Mouse (Mus musculus) megakaryocyte, embryonic 14.5 days (primary cell): ENCODE measurements around the gene Ctnnbl1. TPM values are rescaled to one million over a fixed set of nuclear protein-coding genes. Genes with fewer than 3 reads are reported as not detected.

Experiments
- H3K27me3 ChIP-seq: replicated peaks from 2 replicates; pipeline ENCODE3; 2012; ENCODE audit warnings: inconsistent platforms
- H3K36me3 ChIP-seq: replicated peaks from 2 replicates; pipeline ENCODE3; 2012; ENCODE audit warnings: low read length, inconsistent platforms, mixed read lengths
- H3K4me1 ChIP-seq: 2 replicates; pipeline ENCODE4 v1.6.1; 2012; ENCODE audit warnings: inconsistent platforms
- H3K4me3 ChIP-seq: replicated peaks from 2 replicates; pipeline ENCODE3; 2012; ENCODE audit warnings: moderate library complexity, mild to moderate bottlenecking, inconsistent platforms
- H3K9me3 ChIP-seq: 2 replicates; pipeline ENCODE4 v1.6.1; 2012; ENCODE audit warnings: inconsistent platforms
- FLI1 ChIP-seq: IDR thresholded peaks from 2 replicates; pipeline ENCODE4 v1.6.1; 2012; ENCODE audit warnings: low read length, inconsistent platforms, mixed read lengths
- GATA1 ChIP-seq: IDR thresholded peaks from 3 replicates; pipeline ENCODE4 v1.6.1; 2012; ENCODE audit warnings: mixed read lengths, low read length, inconsistent platforms, borderline replicate concordance
- polyA plus RNA-seq: library from polyadenylated mRNA; stranded (reverse); fragments of >175 nt; gene quantifications from 2 replicates; pipeline ENCODE4 v1.2.3, GENCODE M21; 2012; ENCODE audit warnings: low replicate concordance; ENCODE audit not compliant: insufficient read depth

The Ctnnbl1 gene
- polyA plus RNA-seq, 1 experiment, result 11.9 TPM

DNA sequence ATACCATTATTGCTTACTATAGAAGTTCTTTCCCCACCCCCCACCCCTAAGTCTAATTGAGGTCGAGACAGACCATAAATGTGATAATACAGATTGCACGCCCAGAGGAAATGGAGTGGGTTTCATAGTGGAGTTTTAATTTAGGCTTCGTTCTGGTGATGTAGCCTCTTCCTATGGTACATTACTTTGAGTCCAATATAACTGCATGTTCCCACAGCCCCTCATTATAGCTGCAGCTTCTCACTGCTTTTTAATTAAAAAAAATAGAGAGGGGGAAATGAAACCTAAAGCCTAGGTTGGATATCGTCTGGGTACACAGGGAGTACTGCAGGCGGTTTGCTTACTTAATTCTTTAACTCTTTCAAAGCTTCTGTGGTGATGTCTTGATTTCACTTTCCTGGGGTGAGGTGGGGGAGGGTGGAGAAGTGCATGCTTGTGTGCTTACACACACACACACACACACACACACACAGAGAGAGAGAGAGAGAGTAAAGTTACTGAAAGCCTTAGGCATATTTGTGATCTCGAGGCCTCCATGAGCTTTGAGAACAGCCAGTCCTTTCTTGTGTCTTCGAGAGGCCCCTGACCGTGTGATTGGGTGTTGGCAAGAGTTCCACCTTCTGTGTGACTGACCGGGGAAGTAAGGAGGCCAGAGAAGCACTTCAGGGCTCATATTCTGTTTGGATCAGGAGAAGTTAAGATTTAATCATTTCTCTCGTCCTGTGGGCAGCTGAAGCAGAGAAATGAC is 31.7 kb downstream of the Ctnnbl1 start:
- no peak for TF ChIP-seq FLI1
- no peak for TF ChIP-seq GATA1
- Histone ChIP-seq H3K9me3 (no peaks in the 10 kb centered on the region), H3K36me3 (peaks cover 8% of the 10 kb centered on the region), H3K4me1 (peaks cover 46% of the 10 kb centered on the region), H3K27me3 (no peaks in the 10 kb centered on the region), H3K4me3 (no peak overlapping the region)

DNA sequence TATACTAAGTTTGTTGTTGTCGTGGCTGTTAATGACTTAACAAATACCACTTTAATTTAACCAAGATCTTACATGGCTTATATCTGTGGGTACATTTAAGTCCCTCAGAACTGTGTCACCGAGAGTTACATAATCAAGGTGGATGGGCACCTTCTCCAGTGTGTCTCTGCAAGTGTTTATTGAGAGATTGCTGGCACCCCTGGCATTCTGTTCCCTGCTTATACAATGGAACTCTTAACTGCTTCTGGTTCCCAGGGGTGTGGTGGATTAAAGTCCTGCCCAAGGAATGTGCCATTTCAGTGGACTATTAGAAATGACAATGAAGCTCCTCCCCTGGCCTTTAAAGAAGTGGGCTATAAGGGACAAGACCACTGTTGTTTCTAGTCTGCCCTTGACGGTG is 33.6 kb downstream of the Ctnnbl1 start:
- TF ChIP-seq GATA1 (no peak), FLI1 (no peak)
- H3K4me1 ChIP-seq, result peaks cover 42% of the 10 kb centered on the region
- no peaks in the 10 kb centered on the region for H3K9me3 ChIP-seq
- no peaks in the 10 kb centered on the region for H3K27me3 ChIP-seq
- peaks cover 21% of the 10 kb centered on the region for H3K36me3 ChIP-seq
- H3K4me3 ChIP-seq, result no peak overlapping the region

- no peak for TF ChIP-seq FLI1
- TF ChIP-seq GATA1, result no peak
- H3K27me3 ChIP-seq, result no peaks in the 10 kb centered on the region
- H3K9me3 ChIP-seq, result no peaks in the 10 kb centered on the region
- H3K36me3 ChIP-seq, result peaks cover 49% of the 10 kb centered on the region
- no peak overlapping the region for H3K4me3 ChIP-seq
- peaks cover 29% of the 10 kb centered on the region for H3K4me1 ChIP-seq
These were observed 36.5 kb downstream of the Ctnnbl1 start for GRCm38 (mm10) chr2:157773661-157774060.

GRCm38 (mm10) chr2:157775957-157776356 is 38.8 kb downstream of the Ctnnbl1 start:
- Histone ChIP-seq H3K9me3 (no peaks in the 10 kb centered on the region), H3K36me3 (peaks cover 69% of the 10 kb centered on the region), H3K4me3 (no peak overlapping the region), H3K27me3 (no peaks in the 10 kb centered on the region), H3K4me1 (peaks cover 21% of the 10 kb centered on the region; the same call in 1 of the 2 replicates)
- no peak for TF ChIP-seq GATA1
- no peak for TF ChIP-seq FLI1

GRCm38 (mm10) chr2:157780956-157781355 is 43.8 kb downstream of the Ctnnbl1 start:
- H3K36me3 ChIP-seq, result peaks cover 94% of the 10 kb centered on the region
- TF ChIP-seq GATA1, result no peak
- TF ChIP-seq FLI1, result no peak
- H3K4me1 ChIP-seq, result no peaks in the 10 kb centered on the region
- no peaks in the 10 kb centered on the region for H3K27me3 ChIP-seq
- peak overlapping the region; percentile 29 for H3K4me3 ChIP-seq
- no peaks in the 10 kb centered on the region for H3K9me3 ChIP-seq

DNA sequence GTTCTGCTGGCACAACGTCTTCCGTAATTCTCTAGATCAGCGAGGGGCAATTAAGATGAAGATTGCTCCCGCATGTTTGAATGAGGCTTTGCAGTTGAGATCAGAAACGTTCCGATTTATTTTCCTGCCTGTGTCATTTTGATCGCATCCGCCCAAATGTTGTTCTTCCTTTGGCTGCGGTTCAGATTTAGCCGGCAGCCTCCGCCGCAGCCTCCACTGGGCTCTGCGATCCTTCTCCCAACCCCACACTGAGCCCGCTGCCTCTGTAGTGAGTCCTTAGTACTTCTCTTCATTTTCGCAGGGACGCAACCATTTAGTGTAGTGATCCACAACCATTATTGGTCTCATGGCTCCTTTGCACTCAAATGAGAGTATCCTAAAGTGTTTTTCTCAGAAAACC is 46.0 kb downstream of the Ctnnbl1 start:
- H3K4me3 ChIP-seq, result no peak overlapping the region
- H3K27me3 ChIP-seq, result no peaks in the 10 kb centered on the region
- H3K9me3 ChIP-seq, result no peaks in the 10 kb centered on the region
- peaks cover 87% of the 10 kb centered on the region for H3K36me3 ChIP-seq
- TF ChIP-seq FLI1 (no peak), GATA1 (no peak)
- H3K4me1 ChIP-seq, result no peaks in the 10 kb centered on the region

DNA sequence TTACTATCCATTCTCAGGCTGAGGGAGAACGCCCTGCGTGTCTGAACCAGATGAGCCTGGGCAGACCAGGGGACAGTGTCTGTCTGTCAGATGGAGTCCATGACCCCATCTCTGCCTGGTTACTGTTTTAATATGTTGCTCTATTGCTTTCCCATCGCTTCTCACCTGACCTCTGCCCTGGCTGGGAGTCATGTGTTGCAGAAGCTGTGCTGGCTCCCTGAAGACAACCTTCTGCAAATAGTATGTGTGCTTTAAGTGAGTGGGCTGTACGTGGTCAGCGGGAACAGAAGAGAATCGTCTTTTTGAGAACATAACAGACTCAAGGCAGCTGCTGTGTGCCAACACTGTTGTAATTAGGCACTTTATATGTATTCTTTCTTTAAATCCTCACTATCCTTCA is 47.0 kb downstream of the Ctnnbl1 start:
- no peak for TF ChIP-seq GATA1
- no peak for TF ChIP-seq FLI1
- peaks cover 91% of the 10 kb centered on the region for H3K36me3 ChIP-seq
- no peaks in the 10 kb centered on the region for H3K27me3 ChIP-seq
- H3K4me1 ChIP-seq, result peaks cover 4% of the 10 kb centered on the region; the same call in 1 of the 2 replicates
- no peaks in the 10 kb centered on the region for H3K9me3 ChIP-seq
- no peak overlapping the region for H3K4me3 ChIP-seq

DNA sequence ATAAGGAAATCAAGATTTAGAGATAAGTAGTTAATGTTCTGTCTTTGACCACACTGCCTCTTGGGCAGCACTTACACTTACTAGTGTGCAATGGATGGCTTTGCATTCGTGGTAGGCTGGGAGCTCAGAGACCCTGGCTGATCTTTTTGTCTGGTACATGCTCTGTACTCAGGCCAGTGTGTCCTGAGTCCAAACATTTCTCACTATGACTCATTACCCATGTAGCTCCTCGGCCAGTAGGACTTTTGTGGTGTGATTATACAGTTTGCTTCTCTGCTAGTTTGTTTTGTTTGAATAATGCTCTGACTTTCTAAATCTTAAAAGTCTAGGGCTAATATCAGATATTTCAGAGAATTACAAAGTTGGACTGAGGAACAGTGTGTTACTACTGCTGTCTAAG is 47.4 kb downstream of the Ctnnbl1 start:
- Histone ChIP-seq H3K9me3 (no peaks in the 10 kb centered on the region), H3K27me3 (no peaks in the 10 kb centered on the region), H3K4me3 (no peak overlapping the region), H3K4me1 (peaks cover 4% of the 10 kb centered on the region; the same call in 1 of the 2 replicates), H3K36me3 (peaks cover 91% of the 10 kb centered on the region)
- TF ChIP-seq GATA1 (no peak), FLI1 (no peak)

- TF ChIP-seq FLI1, result no peak
- no peak for TF ChIP-seq GATA1
- H3K36me3 ChIP-seq, result peaks cover 81% of the 10 kb centered on the region
- H3K4me1 ChIP-seq, result peaks cover 23% of the 10 kb centered on the region
- no peaks in the 10 kb centered on the region for H3K9me3 ChIP-seq
- no peaks in the 10 kb centered on the region for H3K27me3 ChIP-seq
- H3K4me3 ChIP-seq, result no peak overlapping the region
These were observed 52.0 kb downstream of the Ctnnbl1 start for GRCm38 (mm10) chr2:157789226-157789625.

- TF ChIP-seq GATA1 (no peak), FLI1 (no peak)
- Histone ChIP-seq H3K4me3 (no peak overlapping the region), H3K4me1 (peaks cover 24% of the 10 kb centered on the region), H3K36me3 (peaks cover 74% of the 10 kb centered on the region), H3K27me3 (no peaks in the 10 kb centered on the region), H3K9me3 (no peaks in the 10 kb centered on the region)
These were observed 53.8 kb downstream of the Ctnnbl1 start for GRCm38 (mm10) chr2:157790836-157791495.
